Mouse (Mus musculus) heart, postnatal 10 days (tissue): ENCODE results near the gene Ttc30a1. TPM values are rescaled to one million over a fixed set of nuclear protein-coding genes. Genes with fewer than 3 reads are reported as not detected.
"Not testable (repeated sequence)": the region's sequence is repeated elsewhere in the genome, so short reads cannot be mapped to it uniquely, and the experiment has no call there.

Experiments
- DNase-seq, 2 experiments: peaks; one replicate each; pipeline ENCODE4 v3.0.0; 2021
- intact Hi-C: fragments of 180-260 bp; cut with DNase I; formaldehyde crosslinking; loops from one replicate; pipeline ENCODE4 v1.15.1; 2025
- total RNA-seq, 2 experiments: library from RNA; stranded (reverse); gene quantifications; 2 replicates each; pipeline ENCODE4 v1.2.3; 2021

The Ttc30a1 gene
- total RNA-seq, 2 experiments from 2014 or later = 2.7 to 3.6 TPM

DNA sequence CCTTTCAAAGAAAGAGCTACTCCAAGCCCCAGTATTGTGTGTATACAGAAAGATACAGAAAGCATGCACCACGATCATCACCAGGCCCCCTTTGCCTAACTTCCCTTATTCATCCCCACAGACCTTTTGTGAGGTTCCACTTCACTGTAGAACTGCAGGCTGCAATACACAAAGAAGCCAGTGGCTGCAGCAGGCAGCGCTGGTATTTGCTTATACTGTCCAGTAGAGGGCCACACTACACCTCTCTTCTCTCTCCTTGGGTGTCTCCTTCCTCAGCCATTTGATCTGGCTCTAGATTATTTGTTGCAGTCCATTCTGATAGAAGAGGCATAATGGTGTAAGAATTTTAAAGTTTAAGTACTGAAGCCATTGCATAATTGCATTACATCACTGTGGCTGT is 3.4 kb upstream of the Ttc30a1 start:
- peak; percentile 58 to 70 for DNase-seq
- intact Hi-C loops = loop anchor here (5.0 kb wide), 1 partner anchor 127 kb away; no protein-coding TSS in a partner anchor

DNA sequence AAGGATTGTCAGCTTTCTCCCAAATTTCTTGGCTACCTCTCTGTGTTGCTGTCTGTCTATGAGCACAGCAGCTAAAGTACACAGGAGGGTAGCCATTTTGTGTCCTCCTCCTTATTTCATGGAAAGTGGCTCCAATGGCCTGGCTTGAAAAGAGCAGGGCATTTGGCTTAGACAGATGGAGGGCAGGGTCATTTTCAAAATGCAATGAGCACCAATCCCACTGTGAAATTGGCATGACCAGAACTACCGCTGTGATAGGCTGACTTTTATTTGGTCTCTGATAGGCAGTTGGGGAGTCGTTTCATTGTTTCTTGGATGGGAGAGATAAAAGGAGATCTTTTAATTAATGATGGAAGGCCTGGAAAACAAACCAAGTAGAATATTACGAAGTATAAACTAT is 2.1 kb upstream of the Ttc30a1 start:
- intact Hi-C loops = no loop called here
- DNase-seq = no peak

DNA sequence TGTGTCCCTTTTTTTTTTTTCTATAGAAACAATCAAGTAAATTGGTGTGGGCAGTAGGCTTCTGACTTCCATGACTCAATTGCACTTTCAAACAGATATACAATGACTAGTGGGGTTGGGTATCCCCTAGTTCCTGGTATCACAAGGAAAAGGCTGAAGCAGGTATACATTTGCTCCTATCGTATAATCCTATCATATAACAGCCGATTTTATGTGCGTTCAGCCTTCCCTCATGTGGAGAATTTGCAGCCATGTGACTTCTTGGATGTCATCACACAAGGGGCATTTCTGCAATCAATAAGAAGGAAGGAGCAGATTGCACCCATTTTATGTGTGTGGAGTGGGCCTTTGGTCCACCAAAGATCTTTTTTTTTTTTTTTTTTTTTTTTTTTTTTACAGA is 1.3 kb upstream of the Ttc30a1 start:
- intact Hi-C loops = no loop called here
- no peak for DNase-seq

DNA sequence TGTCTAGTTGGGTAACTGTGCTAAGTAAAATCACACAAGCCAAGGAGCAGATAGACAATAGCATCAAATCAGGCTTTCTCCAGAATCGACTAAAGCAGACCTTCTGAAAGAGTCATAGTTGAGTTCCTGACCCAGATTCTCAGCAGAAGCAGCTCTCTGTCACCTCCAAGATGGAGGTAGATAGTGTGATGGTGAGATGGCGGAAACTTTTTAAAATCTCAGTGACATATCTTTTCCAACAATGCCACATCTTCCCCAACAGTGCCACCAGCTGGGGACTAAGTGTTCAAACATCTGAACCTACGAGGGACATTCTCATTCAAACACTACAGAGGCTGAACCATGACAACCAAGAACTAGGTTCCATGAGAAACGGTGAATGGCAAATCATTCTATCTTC is 859 bp upstream of the Ttc30a1 start:
- DNase-seq = no peak
- intact Hi-C loops = no loop called here

DNA sequence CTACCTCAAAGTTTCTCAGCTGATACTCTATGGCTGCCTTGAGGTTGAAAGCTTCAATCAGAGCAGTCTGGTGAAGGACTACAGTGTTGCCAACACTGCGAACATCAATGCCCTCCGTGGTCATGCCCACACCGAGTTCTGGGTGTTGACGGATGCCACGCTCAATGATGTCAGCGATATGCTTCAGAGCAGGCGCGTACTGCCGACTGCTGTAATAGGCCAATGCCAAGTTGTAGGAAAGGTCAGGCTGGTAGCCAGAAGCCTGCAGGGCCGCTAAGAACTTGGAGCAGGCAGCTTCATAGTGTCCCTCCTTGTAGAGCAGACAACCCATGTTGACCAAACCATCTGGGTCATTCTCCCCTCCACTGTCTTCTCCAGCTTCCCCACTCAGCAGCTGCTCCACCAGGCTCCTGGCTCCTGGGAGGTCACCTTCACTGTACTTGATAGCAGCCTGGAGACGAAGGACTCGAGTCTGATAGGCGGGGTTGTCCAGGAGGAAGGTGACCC is 781 bp downstream of the Ttc30a1 start:
- DNase-seq, intact Hi-C loops: not testable (repeated sequence)

DNA sequence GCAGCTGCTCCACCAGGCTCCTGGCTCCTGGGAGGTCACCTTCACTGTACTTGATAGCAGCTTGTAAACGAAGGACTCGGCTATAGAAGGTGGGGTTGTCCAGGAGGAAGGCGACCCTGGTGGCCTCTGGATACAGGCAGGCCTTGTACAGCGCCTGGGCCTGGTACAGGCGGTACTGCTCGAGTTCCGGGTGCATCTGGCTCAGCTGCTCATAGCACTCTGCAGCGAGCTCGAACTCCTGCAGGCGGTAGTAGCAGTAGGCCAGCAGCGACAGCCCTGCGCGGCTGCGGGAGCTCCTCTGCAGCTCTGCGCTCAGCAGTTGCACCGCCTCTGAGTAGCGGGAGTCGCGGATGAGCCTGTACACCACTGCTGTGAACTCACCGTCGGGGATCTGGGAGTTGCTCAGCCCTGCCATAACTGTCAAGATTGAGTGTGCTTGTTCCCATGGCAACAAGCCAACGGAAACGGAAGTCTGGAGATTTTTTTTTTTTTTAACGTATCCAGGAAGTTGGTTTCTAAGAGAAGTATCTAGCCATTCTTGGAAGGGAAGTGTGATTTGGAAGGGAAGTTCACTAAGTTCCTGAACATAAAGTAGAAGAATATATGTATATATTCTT is 3.9 kb downstream of the Ttc30a1 start, which contains the start of gene Ttc30a2:
Gene Ttc30a2, minus strand, starts transcription at position 419 of the 617 bp plus-strand sequence.
- DNase-seq = peak; percentile 58 to 80

DNA sequence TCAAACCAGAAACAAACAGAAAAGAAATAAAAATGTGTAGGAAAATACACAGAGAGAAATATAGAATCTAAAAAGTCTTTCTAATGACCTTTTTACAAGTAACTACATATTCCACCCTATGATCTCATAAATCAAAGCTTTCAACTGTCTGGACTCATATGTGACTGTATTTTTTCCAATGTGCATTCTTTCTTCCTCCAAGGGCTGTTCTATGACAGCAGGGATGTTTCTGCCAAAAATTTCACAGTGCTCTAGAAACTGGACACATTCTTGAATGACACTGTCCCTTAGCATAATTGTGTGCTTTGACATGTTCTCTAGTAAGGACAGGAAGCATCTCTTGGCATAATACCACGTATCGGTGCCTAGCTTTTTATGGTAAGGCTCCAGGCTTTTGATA is 5.7 kb downstream of the Ttc30a1 start:
- DNase-seq, intact Hi-C loops: not testable (repeated sequence)

More for the DNA sequence above, 3.9 kb downstream of the Ttc30a1 start, which contains the start of gene Ttc30a2:
- intact Hi-C loops = not testable (repeated sequence)

DNA sequence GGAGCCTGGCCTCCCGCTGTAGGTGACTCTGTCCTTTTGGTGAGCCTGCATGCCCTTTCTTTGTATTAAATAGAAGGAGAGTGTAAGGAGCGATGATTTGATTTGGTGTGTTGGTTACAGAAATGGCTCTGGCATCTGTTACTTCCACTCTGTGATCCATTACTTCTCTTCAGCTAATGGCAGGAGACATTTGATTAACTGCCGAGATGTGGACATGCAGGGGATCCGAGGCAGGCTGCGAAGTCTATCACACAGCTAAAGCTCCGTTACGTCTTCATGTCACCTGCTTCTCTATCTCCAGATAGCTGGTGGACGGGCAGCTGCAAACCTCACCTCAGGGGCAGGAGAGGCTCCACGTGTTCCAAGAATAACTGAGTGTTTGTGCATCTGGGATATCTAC is 7.6 kb downstream of the Ttc30a1 start:
- DNase-seq = no peak
- intact Hi-C loops = no loop called here

DNA sequence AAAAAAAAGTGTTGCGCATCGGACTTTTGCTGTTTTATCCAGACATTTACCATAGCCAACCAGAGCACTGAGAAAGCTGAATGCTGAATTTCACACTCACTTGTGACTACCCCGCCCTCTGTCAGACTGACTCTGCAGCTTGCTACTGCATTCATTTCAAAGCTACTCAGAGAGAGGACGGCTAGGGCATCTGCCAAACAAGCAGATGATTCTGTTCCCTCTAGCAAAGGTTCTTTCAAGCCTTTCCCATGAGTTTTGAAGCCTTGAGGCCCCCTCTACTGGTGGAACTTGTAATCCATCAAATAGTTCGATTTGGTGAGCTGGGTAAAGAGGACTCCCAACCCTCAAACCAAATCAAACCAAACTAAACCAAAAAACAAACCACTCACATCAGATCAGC is 16.8 kb downstream of the Ttc30a1 start:
- intact Hi-C loops = loop anchor here (1.0 to 10.0 kb wide), 4 partner anchors 82 to 362 kb away; no protein-coding TSS in a partner anchor
- peak; percentile 77 to 84 for DNase-seq

DNA sequence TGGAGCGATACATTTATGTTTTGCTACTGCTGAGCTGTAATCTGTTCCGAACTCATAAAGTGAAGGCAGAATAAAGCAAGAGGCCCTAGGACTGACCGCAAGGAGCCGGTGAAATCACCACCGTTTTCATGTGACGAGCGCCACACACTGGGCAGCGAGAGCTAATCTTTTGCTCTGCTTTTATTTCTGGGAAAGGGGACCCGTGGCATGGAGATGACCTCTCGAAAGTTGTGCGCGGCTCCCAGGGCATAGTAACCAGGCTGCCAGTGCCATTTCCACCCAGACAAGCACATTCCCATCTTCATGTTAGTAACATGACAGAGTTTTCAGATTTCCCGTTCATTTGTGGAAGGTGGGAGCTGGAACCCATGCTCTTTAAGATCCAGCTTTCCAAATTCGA is 17.3 kb downstream of the Ttc30a1 start:
- DNase-seq = peak; percentile 79 to 82
- intact Hi-C loops = loop anchor here (2.0 to 10.0 kb wide), 3 partner anchors 178 to 362 kb away; no protein-coding TSS in a partner anchor

DNA sequence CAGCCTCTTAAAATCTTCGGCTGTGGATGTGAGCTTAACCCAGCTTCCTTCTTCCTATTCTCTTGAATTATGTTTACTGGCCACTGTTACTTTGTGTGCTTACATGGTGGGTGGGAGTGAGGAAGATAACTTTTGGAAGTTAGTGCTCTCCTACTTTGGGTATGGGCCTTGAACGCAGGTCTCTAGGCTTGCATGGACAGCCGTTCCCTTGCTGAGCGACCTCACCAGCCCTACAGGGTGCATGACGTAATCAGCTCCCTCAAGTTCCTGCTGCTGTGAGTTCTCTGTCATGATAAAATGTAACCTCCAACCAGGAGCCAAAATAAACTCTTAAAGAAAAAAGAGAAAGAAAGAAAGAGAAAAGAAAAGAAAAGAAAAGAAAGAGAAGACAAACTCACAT is 17.7 kb downstream of the Ttc30a1 start:
- DNase-seq = no peak
- intact Hi-C loops = loop anchor here (2.0 to 10.0 kb wide), 3 partner anchors 177 to 361 kb away; no protein-coding TSS in a partner anchor

DNA sequence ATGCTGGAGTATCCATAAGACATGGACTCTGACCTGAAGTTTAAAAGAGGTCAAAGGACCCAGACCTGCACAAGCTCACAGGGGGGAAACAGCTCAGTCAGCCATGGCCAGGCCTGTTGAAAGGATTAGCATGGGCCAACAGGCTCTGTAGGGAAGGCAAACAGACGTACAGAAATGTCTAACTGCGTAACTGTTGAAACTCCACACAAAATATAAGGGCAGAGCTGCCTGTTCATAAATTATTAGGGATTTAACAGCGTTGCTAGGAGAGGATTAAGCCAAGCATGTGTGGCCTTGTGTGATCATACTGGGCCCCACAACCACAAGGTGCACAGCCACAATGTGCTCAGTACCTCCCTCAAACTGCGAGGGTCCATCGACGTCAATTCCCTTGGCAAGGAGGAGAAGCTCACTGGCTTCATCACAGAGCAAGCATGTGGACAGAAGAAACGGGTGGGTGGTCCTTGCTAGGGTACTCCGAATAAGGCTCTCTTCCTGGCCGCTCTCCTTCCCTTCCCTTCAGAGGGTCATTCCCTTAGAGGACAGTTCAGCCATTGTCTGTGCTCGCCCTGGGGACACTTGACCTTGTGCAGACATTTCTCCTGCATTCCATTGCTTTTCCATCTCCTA is 18.4 kb downstream of the Ttc30a1 start:
- intact Hi-C loops = loop anchor here (10.0 kb wide), 1 partner anchor 279 kb away; no protein-coding TSS in a partner anchor
- no peak for DNase-seq

DNA sequence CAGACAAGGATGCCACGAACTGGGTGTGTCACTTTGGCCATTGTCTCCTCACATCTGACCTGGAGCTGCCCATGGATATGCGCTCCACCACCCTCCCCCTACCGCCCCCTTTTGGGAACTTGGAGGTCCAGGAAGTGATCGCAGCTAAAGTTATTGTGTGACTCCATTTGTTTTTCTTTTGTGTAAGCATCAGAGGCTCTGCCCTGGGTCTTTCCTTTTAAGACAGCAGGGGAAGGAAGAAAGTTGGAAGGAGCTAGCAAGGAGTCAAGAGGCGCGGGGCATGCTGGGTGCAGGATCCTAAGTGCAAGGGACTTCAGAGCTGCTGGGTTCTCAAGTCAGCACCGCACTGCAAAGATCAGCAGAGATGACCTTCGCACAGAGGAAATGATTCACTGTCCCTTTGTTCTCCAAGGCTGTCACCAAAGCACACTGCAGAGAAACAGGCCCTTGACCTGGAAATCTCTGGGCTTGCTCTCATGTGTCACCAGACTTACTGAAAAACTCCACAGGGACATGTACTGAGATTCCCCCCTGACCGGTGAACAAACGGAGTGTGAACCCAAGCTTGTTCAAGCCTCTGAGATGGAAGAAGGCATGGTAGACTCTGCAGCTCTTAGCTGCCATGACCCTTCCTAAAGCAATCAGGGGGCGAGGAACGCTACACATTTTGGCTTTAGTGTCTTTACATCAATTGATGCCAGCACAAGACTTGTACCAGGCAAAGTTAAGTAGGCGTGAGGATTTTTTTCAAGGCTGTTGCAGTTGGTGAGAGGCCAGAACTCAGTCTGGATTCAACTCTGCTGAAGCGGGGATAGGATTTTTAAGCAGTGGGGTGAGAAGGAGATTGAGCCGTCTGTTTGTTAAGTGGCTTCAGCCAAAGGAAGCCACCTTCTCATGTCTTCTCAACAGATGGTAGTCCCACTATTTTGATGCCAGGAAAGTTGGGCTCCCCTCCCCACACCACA is 21.1 kb downstream of the Ttc30a1 start:
- DNase-seq = peak; percentile 42 to 63
- intact Hi-C loops = loop anchor here (10.0 kb wide), 1 partner anchor 276 kb away; no protein-coding TSS in a partner anchor

DNA sequence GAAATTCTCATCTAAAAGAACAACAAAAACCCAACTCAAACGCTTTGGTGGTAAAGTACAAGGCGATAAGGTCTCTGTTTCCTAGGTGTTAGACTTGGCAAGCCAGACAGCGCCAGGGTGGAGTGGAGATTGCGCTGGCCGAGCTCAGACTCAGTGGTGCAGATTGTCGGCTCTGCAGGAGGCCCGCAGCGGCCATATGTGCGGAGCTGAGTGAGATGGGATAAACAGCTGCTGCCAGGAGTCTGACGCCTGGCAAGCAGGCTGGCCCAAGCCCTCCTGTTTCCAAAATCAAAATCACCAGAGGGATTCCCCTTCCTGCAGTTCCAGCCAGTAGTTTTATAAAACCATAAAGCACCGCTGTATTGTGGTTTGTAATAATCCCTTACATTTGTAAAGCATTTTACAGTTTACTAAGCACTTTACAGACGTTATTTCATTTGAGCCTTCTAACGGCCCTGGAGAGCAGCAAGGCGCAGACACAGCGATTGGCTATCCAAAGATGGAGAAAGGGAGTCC is 21.9 kb downstream of the Ttc30a1 start:
- DNase-seq = peak; percentile 48 to 54

DNA sequence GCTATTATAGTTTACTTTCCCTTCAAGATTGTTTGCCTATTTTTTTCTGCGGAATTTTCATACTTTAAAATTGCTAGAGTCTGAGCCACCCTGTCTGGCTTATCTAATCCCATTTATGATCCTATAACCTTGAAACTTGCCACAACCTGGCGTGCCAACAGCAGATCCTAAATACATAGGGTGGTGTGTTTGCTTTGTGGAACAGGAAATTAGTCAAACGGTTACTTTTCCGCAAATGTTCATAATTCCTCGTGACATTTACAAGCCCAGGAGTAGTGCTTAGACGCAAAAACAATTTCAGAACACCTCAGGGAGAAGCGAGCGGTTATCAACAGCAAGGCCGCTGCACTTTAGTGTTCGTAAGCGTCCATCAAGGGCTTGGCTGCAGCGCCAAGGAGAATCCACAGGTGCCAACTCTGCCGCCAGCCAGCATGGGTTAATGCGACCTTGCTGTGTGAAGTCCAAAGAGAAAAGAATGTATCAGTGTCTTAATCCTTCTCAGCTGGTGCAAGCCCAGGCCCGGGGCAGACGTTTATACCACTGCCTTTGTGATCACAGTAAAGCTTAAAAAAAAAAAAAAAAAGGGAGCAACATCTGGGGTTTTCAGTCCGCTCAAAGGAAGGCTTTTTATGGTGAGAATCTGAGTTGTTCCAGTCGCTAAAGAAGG is 22.5 kb downstream of the Ttc30a1 start:
- peak; percentile 47 to 52 for DNase-seq
- intact Hi-C loops = no loop called here

More for the DNA sequence above, 21.9 kb downstream of the Ttc30a1 start:
- intact Hi-C loops = loop anchor here (10.0 kb wide), 1 partner anchor 275 kb away; no protein-coding TSS in a partner anchor

DNA sequence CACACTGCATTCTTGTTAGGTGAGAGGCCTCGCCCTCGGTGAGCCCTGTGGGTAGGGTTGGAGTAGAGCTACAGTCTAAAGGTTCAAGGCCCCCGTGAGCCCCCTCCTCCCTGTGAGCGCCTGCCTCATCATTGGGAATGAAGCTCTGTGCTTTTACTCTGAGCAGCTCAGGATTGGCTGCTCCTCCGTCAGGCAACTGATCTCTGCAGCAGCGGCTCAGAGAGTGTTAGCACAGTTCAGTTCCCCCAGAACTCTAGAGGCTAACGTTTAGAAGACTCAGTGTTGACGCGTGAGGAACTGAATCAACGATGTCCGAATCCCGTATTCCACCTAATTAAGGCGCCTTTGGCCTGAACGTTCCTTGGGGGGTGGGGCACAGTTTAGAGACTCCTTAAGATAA is 26.1 kb downstream of the Ttc30a1 start:
- intact Hi-C loops = no loop called here
- DNase-seq = no peak

DNA sequence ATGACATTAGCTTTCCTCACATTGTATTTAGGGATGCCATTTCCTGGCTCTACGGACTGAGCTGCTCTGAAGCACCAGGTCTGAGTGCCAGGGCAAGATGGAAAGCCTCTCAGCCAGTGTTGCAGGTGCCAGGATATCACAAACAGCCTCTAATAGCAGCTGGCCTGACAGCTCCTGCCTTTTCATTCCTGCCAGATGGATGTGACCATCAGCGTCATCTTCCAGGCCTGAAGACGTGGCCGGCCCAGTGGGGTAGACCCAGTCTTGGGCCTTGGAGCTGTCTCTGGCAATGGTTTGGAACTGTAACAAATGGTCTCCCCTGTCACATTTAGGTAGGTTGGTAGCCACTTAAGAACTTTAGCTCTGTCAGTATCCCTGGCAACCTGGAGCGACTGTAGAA is 28.4 kb downstream of the Ttc30a1 start:
- intact Hi-C loops = no loop called here
- no peak for DNase-seq

DNA sequence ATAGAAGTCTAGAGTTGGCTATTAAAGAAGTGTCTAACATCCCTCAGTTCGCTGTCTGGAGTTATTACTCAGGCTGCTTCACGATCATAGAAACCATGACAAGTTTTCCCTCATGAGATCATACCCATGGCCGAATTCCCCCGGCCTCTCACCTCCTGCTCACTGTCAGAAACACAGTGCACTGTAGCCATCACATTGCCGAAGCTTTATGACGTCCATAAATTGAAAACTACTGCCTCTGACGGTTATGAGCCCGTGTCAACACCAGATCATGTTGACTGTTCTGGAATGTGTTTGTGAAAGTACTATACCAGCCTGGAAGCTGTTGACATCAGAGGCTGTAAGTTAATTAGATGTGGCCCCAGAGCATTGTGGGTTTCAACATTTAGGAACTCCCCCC is 31.1 kb downstream of the Ttc30a1 start:
- intact Hi-C loops = no loop called here
- DNase-seq = no peak

DNA sequence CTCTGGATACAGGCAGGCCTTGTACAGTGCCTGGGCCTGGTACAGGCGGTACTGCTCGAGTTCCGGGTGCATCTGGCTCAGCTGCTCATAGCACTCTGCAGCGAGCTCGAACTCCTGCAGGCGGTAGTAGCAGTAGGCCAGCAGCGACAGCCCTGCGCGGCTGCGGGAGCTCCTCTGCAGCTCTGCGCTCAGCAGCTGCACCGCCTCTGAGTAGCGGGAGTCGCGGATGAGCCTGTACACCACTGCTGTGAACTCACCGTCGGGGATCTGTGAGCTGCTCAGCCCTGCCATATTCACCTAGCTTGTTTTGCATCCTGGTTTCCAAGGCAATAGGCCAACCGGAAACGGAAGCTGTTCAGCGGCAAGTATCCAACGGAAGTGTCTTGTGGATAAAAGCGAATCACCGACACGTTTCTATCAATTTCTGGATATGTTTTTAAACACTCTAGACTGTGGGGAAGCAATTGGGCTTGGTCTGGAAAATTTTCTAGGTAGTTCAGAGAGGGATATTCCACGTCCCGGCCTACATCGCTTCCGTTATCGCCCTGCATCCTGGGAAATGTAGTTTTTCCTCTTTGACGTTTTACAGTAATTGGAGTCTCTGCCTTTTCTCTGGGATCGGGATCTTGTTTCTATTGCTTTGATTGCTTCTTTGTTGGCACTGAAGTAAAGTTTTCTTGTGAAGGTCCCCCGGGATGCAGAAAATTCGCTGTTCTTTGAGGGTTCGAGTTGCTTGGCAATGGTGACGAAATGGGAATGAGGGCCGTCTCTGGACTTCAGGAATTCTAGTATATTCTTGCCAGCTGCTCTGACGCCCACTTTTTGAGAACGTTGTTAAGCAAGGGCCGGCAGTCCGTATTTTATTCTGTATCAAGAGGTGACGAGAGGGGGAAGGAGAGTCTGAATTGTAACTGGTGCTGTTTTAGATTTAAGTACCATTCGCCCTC is 43.4 kb downstream of the Ttc30a1 start, which contains the start of gene Ttc30b:
Gene Ttc30b, minus strand, starts transcription at position 469 of the 947 bp plus-strand sequence.
- intact Hi-C loops = no loop called here

More for the DNA sequence above, 43.4 kb downstream of the Ttc30a1 start, which contains the start of gene Ttc30b:
- DNase-seq = peak; percentile 89 to 93
